Mouse (Mus musculus): ENCODE results near the gene Ptprg. TPM values are rescaled to one million over a fixed set of nuclear protein-coding genes. Genes with fewer than 3 reads are reported as not detected.

Gene Ptprg
- polyA plus RNA-seq, 1 experiment from 2014 or later = 33.7 TPM

DNA sequence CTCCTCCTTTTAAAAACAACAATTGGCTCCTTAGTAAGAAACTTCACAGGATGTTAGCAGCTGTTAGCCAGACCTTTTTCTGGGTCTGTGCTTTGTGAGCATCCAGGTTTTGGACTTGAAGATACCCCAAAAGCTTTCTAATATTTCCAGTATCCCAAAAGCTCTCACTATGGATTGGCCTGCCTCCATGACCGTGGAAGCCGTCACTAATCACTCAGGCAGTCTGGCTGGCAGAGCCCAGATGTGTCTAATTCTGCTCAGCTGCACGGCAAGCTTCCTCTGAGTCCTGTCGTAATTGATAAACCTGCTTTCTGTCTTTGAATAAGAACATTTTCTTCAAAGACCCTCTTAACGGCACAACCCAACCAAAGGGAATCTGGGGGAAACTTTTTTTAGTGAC is 312.0 kb downstream of the Ptprg start:
- no peak overlapping the region for H3K9ac ChIP-seq (ENCODE audit: low read length)
- WGBS = 63% methylated on average over 5 of the region's 5 CpGs
- H3K4me1 ChIP-seq (ENCODE audit: control insufficient read depth, insufficient read depth, low read length) = no peaks in the 10 kb centered on the region; the same call in 1 of the 2 replicates
- H3K27ac ChIP-seq (ENCODE audit: low read depth, low read length) = no peak overlapping the region
- ATAC-seq (ENCODE audit: low FRiP score) (no peak), DNase-seq (ENCODE audit: low spot score, missing footprints) (no peak)
- no peaks in the 10 kb centered on the region for H3K36me3 ChIP-seq (ENCODE audit: control insufficient read depth, insufficient read depth, low read length)
- no peak overlapping the region for H3K4me2 ChIP-seq
- no peaks in the 10 kb centered on the region for H3K27me3 ChIP-seq (ENCODE audit: control insufficient read depth, insufficient read depth, low read length)
- no peak overlapping the region for H3K4me3 ChIP-seq (ENCODE audit: low read depth, low read length)
- no peaks in the 10 kb centered on the region for H3K9me3 ChIP-seq (ENCODE audit: control insufficient read depth, low read length)

DNA sequence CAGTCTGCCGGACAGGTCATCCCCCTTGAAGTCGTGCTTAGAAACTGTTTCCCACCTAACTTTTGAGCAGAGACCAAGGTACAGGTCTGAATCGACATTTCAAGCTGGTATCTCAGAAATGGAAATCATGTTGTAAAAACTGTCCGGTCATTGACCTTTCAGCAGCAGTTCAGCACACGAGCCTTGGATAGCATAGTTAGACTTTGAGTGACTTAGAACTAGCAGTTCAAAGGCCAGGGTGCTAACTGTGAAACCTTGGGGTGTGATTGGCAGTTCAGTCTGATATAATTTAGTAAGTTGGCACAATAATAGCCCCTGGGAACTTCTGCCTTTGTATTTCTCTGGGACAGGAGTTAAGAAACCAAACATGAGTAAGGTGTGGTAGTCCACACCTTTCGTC is 312.5 kb downstream of the Ptprg start:
- DNase-seq (ENCODE audit: low spot score, missing footprints) (no peak), ATAC-seq (ENCODE audit: low FRiP score) (no peak)
- no peaks in the 10 kb centered on the region for H3K36me3 ChIP-seq (ENCODE audit: control insufficient read depth, insufficient read depth, low read length)
- WGBS = 85% methylated on average over 6 of the region's 6 CpGs
- no peaks in the 10 kb centered on the region for H3K27me3 ChIP-seq (ENCODE audit: control insufficient read depth, insufficient read depth, low read length)
- H3K9ac ChIP-seq (ENCODE audit: low read length) = no peak overlapping the region
- no peaks in the 10 kb centered on the region; the same call in 1 of the 2 replicates for H3K4me1 ChIP-seq (ENCODE audit: control insufficient read depth, insufficient read depth, low read length)
- no peak overlapping the region for H3K27ac ChIP-seq (ENCODE audit: low read depth, low read length)
- no peaks in the 10 kb centered on the region for H3K9me3 ChIP-seq (ENCODE audit: control insufficient read depth, low read length)
- H3K4me2 ChIP-seq = no peak overlapping the region
- no peak overlapping the region for H3K4me3 ChIP-seq (ENCODE audit: low read depth, low read length)

DNA sequence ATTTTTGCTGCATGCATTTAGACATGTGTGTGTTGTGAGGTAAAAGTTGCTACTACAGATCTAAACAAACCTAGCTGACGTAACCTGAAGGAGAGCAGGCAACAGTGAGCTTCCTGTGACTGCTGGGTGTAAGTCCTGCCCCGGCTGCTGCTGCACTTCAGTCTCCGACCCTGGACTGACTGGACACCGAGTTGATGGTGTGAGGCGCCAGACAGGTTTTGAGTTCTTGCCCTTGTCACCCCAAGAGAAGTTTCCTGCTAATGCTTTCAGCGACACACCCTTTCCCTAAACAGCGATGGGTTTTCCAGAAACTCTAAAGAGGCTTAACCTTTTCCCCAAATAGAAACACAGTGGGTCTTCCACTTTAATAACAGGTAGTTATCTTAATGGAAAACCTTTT is 313.1 kb downstream of the Ptprg start:
- Histone ChIP-seq H3K36me3 (ENCODE audit: control insufficient read depth, insufficient read depth, low read length) (no peaks in the 10 kb centered on the region), H3K27me3 (ENCODE audit: control insufficient read depth, insufficient read depth, low read length) (no peaks in the 10 kb centered on the region), H3K9ac (ENCODE audit: low read length) (no peak overlapping the region), H3K9me3 (ENCODE audit: control insufficient read depth, low read length) (no peaks in the 10 kb centered on the region), H3K4me1 (ENCODE audit: control insufficient read depth, insufficient read depth, low read length) (no peaks in the 10 kb centered on the region; the same call in 1 of the 2 replicates), H3K4me3 (ENCODE audit: low read depth, low read length) (no peak overlapping the region), H3K4me2 (no peak overlapping the region), H3K27ac (ENCODE audit: low read depth, low read length) (no peak overlapping the region)
- no peak for DNase-seq (ENCODE audit: low spot score, missing footprints)
- no peak for ATAC-seq (ENCODE audit: low FRiP score)
- 93% methylated on average over 7 of the region's 7 CpGs for WGBS

DNA sequence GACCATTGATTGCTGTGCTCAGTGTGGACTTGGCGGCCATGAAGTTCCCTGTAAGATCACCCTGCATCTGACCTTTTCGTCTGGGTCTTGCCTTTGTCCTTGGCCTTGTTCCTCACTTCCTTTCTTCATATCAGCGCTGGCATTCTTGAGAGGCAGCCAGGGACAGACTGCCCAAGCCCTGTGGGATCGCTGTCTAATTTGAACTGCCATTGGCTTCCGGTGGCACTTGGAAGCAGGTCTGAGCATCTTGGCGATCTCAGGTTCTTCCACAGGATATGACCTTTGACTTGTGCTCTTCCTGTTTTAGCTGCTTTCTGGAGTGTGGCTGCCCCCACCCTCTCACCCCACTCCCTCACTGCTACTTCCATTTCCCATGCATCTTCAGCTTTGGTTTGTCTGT is 315.3 kb downstream of the Ptprg start:
- H3K4me2 ChIP-seq = no peak overlapping the region
- no peaks in the 10 kb centered on the region for H3K27me3 ChIP-seq (ENCODE audit: control insufficient read depth, insufficient read depth, low read length)

DNA sequence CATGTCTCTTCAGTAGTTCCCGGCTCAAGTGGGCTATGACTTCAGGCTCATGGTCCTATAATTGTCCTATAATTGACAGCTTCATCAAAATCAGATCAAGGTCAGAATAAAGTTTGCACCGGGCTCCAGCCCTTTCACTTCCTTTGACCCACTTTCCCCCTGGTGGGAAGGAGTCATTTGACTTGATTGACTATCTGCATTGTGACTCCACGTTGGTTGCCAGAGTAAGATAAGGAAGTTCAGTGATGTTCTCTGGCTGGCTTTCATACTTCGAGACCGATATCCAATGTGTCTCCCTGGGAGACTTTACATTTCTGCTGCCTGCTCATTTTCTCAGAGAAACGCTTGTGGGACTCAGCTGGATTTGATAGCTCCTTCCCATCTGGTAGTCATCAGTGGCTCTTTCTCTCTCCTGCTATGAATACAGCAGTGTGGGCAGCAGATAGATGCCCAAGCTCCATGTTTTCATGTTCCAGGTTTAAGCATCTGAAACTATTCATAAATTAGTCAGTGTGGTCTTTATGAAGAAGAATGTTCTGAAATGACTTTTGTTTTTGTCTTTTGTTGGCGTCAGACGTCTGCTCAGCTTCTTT is 318.5 kb downstream of the Ptprg start:
- no peak overlapping the region for H3K4me3 ChIP-seq (ENCODE audit: low read depth, low read length)
- H3K9ac ChIP-seq (ENCODE audit: low read length) = no peak overlapping the region
- no peaks in the 10 kb centered on the region for H3K9me3 ChIP-seq (ENCODE audit: control insufficient read depth, low read length)
- ATAC-seq (ENCODE audit: low FRiP score) = no peak
- no peaks in the 10 kb centered on the region for H3K36me3 ChIP-seq (ENCODE audit: control insufficient read depth, insufficient read depth, low read length)
- 71% methylated on average over 8 of the region's 8 CpGs for WGBS
- H3K27me3 ChIP-seq (ENCODE audit: control insufficient read depth, insufficient read depth, low read length) = no peaks in the 10 kb centered on the region
- no peak overlapping the region for H3K27ac ChIP-seq (ENCODE audit: low read depth, low read length)
- DNase-seq (ENCODE audit: low spot score, missing footprints) = no peak
- H3K4me2 ChIP-seq = no peak overlapping the region
- no peaks in the 10 kb centered on the region for H3K4me1 ChIP-seq (ENCODE audit: control insufficient read depth, insufficient read depth, low read length)

More for the DNA sequence above, 315.3 kb downstream of the Ptprg start:
- no peak overlapping the region for H3K9ac ChIP-seq (ENCODE audit: low read length)
- H3K27ac ChIP-seq (ENCODE audit: low read depth, low read length) = no peak overlapping the region
- H3K4me3 ChIP-seq (ENCODE audit: low read depth, low read length) = no peak overlapping the region
- H3K36me3 ChIP-seq (ENCODE audit: control insufficient read depth, insufficient read depth, low read length) = no peaks in the 10 kb centered on the region
- no peaks in the 10 kb centered on the region; the same call in 1 of the 2 replicates for H3K4me1 ChIP-seq (ENCODE audit: control insufficient read depth, insufficient read depth, low read length)
- no peak for DNase-seq (ENCODE audit: low spot score, missing footprints)
- H3K9me3 ChIP-seq (ENCODE audit: control insufficient read depth, low read length) = no peaks in the 10 kb centered on the region
- ATAC-seq (ENCODE audit: low FRiP score) = no peak
- 77% methylated on average over 6 of the region's 6 CpGs for WGBS

DNA sequence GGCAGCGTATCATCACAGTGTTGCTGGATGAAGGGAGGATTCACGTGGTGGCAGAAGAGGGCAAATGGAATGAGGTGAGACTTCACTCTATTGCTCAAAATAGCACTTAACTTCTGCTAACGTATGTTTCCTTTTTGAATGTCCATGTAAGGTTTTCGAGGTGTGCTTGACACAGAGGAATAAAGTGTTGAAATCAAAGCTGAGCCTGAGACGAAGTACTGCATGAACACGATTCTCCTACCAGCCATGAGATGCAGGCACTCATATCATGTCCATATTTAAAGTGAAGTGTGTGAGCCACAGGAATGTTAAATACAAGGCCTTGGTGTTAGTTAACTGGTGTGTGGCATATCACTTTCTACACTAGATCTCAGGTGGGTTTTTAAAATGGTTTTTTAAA is 320.9 kb downstream of the Ptprg start:
- no peaks in the 10 kb centered on the region for H3K4me1 ChIP-seq (ENCODE audit: control insufficient read depth, insufficient read depth, low read length)
- H3K9me3 ChIP-seq (ENCODE audit: control insufficient read depth, low read length) = no peaks in the 10 kb centered on the region
- 96% methylated on average over 6 of the region's 6 CpGs for WGBS
- H3K27me3 ChIP-seq (ENCODE audit: control insufficient read depth, insufficient read depth, low read length) = no peaks in the 10 kb centered on the region
- H3K9ac ChIP-seq (ENCODE audit: low read length) = no peak overlapping the region
- H3K4me3 ChIP-seq (ENCODE audit: low read depth, low read length) = no peak overlapping the region
- H3K36me3 ChIP-seq (ENCODE audit: control insufficient read depth, insufficient read depth, low read length) = no peaks in the 10 kb centered on the region
- no peak for DNase-seq (ENCODE audit: low spot score, missing footprints)
- H3K27ac ChIP-seq (ENCODE audit: low read depth, low read length) = no peak overlapping the region
- H3K4me2 ChIP-seq = no peak overlapping the region
- ATAC-seq (ENCODE audit: low FRiP score) = no peak

DNA sequence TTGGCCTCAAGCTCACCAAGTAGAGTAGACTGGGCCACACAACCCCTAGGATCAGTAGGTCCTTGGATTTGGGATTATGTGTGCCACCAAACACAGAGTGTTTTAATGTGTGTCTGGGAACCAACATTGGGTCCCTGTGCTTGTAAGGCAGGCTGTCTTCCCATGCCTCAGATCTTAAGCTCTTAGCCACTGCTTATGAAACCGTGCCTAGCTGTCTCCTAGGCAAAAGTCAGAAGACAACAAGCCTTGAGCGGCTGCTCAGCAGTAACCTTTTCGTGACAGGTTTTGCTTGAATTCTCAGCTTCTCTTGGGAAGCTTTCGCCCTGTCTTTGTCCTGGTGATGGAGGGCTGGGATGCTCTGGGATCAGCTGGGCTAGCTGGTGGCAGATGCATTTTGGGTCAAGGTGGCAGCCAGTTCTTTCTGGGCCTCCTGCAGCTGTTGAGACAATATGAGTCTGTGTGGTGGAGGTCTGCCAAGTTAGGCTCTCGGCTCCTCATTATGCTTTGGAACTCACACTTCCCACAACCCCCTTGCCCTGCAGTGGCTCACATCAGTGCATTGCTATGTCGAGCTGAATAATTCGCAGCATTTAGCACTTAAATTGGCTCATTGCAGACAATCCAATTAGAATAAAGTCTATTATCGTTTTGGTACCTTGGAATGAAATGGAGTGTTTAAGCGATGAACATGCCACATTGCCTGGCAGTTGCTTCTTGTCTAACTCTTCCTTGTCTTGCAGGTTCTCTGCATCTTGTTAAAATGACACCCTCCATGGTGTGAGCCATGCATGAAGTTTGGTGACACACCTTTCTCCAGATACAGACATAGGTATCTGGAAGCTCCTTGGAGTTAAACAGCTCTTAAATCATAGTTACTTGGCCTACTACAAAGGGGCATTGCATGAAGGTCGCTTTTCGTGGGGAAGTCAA is 321.9 kb downstream of the Ptprg start:
- H3K9me3 ChIP-seq (ENCODE audit: control insufficient read depth, low read length) = no peaks in the 10 kb centered on the region
- no peak overlapping the region for H3K4me2 ChIP-seq
- H3K36me3 ChIP-seq (ENCODE audit: control insufficient read depth, insufficient read depth, low read length) = no peaks in the 10 kb centered on the region
- no peak overlapping the region for H3K9ac ChIP-seq (ENCODE audit: low read length)
- 85% methylated on average over 11 of the region's 11 CpGs for WGBS
- H3K27me3 ChIP-seq (ENCODE audit: control insufficient read depth, insufficient read depth, low read length) = no peaks in the 10 kb centered on the region
- H3K4me1 ChIP-seq (ENCODE audit: control insufficient read depth, insufficient read depth, low read length) = peaks cover 2% of the 10 kb centered on the region; the same call in 1 of the 2 replicates
- H3K27ac ChIP-seq (ENCODE audit: low read depth, low read length) = no peak overlapping the region
- DNase-seq (ENCODE audit: low spot score, missing footprints) (no peak), ATAC-seq (ENCODE audit: low FRiP score) (no peak)
- H3K4me3 ChIP-seq (ENCODE audit: low read depth, low read length) = no peak overlapping the region

DNA sequence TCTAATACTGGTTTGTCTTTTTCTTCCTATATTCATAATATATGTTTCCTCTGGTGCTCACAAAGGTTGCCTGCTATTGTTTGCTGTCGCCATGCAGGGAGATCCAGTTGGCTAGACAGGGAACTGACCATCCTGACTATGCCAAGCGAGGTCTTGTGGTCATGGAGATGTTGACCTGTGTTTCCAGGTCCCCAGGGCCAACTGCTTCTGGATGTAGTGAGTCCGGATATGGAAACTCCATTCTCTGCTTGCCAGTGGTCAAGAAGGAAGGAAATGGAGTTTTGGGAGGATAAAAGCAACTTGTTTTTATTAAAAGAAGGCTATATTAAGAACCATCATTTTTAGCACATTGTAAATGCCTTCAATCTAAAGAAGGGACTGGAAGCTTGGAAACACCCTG is 327.8 kb downstream of the Ptprg start:
- 86% methylated on average over 3 of the region's 3 CpGs for WGBS
- DNase-seq (ENCODE audit: low spot score, missing footprints) (no peak), ATAC-seq (ENCODE audit: low FRiP score) (no peak)
- Histone ChIP-seq H3K36me3 (ENCODE audit: control insufficient read depth, insufficient read depth, low read length) (no peaks in the 10 kb centered on the region), H3K27me3 (ENCODE audit: control insufficient read depth, insufficient read depth, low read length) (no peaks in the 10 kb centered on the region), H3K9ac (ENCODE audit: low read length) (no peak overlapping the region), H3K4me1 (ENCODE audit: control insufficient read depth, insufficient read depth, low read length) (peaks cover 8% of the 10 kb centered on the region; the same call in 1 of the 2 replicates), H3K4me3 (ENCODE audit: low read depth, low read length) (no peak overlapping the region), H3K27ac (ENCODE audit: low read depth, low read length) (no peak overlapping the region), H3K4me2 (no peak overlapping the region), H3K9me3 (ENCODE audit: control insufficient read depth, low read length) (no peaks in the 10 kb centered on the region)

All from midbrain, embryonic 11.5 days (tissue).